Mouse (Mus musculus) embryo, embryonic 10.5 days (tissue): ENCODE measurements around the gene Zfp651.

ENCODE experiments used
- DNase-seq: peaks from one replicate; pipeline ENCODE4 v3.0.0-alpha.2; 2015; ENCODE audit warnings: low spot score

Zfp651 gene

GRCm38 (mm10) chr9:121759091-121760081, at the start of gene Zfp651:
TSS of gene Zfp651 (plus strand) at chr9:121759330.
- peak; percentile 86 for DNase-seq

- peak; percentile 100 for DNase-seq
Observed at GRCm38 (mm10) chr9:121709898-121710583, 49.1 kb upstream of the Zfp651 start, which contains the start of gene Ss18l2. TSS of gene Ss18l2 (plus strand) at chr9:121710329.

- no peak for DNase-seq
Observed at GRCm38 (mm10) chr9:121710584-121710975, 48.5 kb upstream of the Zfp651 start.

- DNase-seq, result no peak
Observed at GRCm38 (mm10) chr9:121717048-121717447, 42.1 kb upstream of the Zfp651 start.

GRCm38 (mm10) chr9:121718070-121718705, 40.9 kb upstream of the Zfp651 start:
- DNase-seq, result peak; percentile 35

- peak; percentile 99 for DNase-seq
Observed at GRCm38 (mm10) chr9:121718792-121719318, 40.3 kb upstream of the Zfp651 start, which contains the start of gene Nktr. TSS of gene Nktr (plus strand) at chr9:121719169.

- peak; percentile 59 for DNase-seq
Observed at GRCm38 (mm10) chr9:121719347-121720331, 39.5 kb upstream of the Zfp651 start.

GRCm38 (mm10) chr9:121740490-121740889, 18.6 kb upstream of the Zfp651 start:
- DNase-seq, result no peak

GRCm38 (mm10) chr9:121741168-121741567, 18.0 kb upstream of the Zfp651 start:
- no peak for DNase-seq

- no peak for DNase-seq
Observed at GRCm38 (mm10) chr9:121744051-121744450, 15.1 kb upstream of the Zfp651 start.

- no peak for DNase-seq
Observed at GRCm38 (mm10) chr9:121752774-121753173, 6.4 kb upstream of the Zfp651 start.

- no peak for DNase-seq
Observed at GRCm38 (mm10) chr9:121754624-121755023, 4.5 kb upstream of the Zfp651 start.

GRCm38 (mm10) chr9:121756785-121757184, 2.3 kb upstream of the Zfp651 start:
- no peak for DNase-seq

- DNase-seq, result peak; percentile 20
Observed at GRCm38 (mm10) chr9:121757432-121757831, 1.7 kb upstream of the Zfp651 start.

- peak; percentile 26 for DNase-seq
Observed at GRCm38 (mm10) chr9:121757835-121758814, 1.0 kb upstream of the Zfp651 start.

- peak; percentile 88 for DNase-seq
Observed at GRCm38 (mm10) chr9:121760271-121761090, 1.4 kb downstream of the Zfp651 start.

- DNase-seq, result no peak
Observed at GRCm38 (mm10) chr9:121761091-121761665, 2.0 kb downstream of the Zfp651 start.

GRCm38 (mm10) chr9:121761787-121762186, 2.7 kb downstream of the Zfp651 start:
- DNase-seq, result no peak
